Mouse (Mus musculus) kidney, postnatal 10 days (tissue): ENCODE data around the gene Pip5k1a.
"Not testable (repeated sequence)": the region's sequence is repeated elsewhere in the genome, so short reads cannot be mapped to it uniquely, and the experiment has no call there.

Experiments
- DNase-seq: peaks from one replicate; pipeline ENCODE4 v3.0.0; 2021; ENCODE audit warnings: mixed read lengths

Pip5k1a gene

DNA sequence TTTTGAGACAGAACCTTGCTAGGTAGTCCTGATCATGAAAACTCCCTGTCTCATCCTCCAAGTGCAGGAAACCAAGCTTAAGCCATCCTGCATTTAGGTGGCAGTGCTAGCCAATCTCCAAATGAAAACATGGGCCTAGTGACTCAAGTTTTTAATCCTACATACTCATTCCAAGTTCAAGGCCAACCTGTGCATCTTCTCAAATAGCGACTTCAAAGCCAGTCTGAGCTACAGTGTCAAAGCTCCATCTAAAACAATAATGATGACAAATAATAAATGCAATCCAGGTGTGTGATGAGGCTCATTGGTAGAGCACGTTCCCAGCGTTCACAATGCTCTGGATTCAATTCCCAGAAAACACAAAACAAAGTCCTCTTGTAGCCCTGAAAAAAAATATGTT is 65.1 kb downstream of the Pip5k1a start:
- DNase-seq, result no peak

DNA sequence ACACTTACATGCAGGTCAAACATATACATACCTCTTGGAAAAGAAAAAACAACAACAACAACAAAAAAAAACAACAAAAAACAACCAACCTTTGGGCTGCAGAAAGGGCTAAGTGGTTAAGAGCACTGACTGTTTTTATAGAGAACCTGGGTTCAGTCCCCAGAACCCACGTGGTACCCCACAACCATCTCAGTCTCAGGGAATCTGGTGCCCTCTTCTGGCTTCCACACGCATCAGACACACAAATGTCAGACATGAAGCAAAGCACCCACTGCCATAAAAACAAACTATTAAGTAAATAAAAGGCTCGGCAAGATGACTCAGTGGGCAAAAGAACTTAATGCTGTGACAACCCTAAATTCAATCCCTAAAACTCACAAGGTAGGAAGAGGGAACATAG is 76.8 kb downstream of the Pip5k1a start:
- no peak for DNase-seq

DNA sequence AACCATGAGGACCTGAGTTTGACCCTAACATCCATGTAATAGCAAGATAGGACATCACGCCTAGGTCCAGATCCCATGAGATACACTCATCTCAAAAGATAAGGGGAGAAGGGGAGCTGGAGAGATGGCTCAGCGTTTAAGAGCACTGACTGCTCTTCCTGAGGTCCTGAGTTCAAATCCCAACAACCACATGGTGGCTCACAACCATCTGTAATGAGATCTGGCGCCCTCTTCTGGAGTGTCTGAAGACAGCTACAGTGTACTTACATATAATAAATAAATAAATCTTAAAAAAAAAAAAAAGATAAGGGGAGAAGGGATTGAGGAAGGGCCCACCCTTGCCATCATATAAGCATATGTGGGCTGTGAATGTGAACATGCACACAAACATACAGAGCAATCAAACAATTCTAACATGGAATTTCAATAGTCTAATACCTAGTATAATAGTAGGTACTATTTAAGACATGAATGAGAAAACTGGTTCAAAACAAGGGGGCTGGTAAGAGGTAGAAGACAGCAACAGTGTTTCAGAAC is 77.4 kb downstream of the Pip5k1a start:
- DNase-seq, result not testable (repeated sequence)

DNA sequence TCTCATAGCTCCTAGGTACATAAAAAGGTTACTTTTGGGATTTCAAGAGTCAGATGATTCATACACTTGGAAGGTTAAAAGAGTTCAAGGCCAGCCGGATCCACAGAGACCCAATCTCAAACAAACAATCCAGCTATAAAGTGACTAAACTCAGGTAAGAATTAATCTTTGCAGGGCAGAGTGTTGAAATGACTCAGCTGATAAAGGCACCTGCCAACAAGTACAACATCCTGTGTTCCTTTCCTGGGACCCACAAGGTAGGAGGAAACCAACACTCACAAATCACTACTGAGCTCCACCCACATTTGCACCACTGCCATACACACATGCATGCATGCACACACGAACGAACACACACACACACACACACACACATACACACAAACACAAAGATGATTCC is 78.1 kb downstream of the Pip5k1a start:
- no peak for DNase-seq

DNA sequence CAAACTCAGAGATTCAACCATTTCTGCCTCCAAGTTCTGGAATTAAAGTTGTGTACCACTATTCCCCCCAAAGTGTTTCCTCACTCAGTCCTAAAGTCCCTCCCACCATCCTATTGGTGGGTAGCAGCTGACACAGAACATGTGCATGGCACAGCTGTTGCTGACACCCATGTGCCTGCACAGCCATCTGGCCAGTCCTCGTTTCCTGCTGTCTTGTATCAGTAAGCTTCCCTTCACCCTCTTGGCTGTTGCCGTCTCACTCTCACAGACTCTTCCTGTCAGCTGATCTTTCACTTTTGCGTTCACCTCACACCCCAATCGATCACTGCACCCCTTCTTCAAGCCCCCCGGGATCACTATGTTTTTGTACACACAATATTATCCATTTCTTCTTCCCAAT is 79.0 kb downstream of the Pip5k1a start:
- no peak for DNase-seq

DNA sequence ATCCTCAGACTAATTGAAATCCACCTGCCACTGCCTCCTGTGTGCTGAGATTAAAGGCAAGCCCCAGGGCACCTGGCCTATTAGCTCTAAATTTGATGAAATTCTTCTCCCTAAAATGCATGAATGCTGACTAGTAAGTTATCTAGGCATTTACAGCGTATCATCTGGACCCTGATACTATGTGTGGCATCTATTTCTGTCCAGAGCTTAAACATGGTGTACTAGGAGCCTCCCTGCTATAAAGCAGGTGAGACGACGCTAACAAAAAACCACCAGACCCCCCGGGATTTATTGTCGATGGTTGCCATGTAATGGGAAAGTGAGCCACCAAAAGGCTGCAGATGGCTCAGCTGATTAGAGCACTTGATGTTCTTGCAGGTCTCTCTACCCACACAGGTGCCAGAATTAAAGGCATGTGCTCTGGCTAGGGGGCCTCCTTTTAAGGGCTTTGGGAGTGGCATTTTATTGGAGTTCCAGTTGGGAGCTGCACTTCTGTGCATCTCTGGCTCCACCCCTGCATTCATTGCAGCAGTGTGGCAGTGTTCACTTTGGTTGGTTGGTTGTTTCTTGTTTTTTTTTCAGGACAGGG is 79.6 kb downstream of the Pip5k1a start:
- no peak for DNase-seq

DNA sequence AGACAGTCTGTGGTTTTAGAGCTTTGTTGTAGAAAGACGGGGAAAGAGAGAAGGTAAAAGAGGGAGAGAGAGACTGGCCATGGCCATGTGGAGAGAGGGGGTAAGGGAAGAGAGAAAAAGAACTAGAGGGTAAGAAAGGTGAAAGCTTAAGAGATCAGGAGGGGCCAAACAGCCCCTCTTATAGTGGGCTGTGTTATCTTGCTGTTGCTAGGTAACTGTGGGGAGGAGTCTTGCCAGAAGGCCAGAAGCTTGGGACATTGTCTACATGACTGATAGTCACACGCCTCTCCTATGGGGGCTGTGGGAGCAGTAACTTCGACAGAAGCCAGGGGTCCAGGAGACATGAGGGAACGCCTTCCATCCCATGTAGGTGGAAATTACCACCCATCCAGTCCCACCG is 81.5 kb downstream of the Pip5k1a start:
- DNase-seq, result no peak

DNA sequence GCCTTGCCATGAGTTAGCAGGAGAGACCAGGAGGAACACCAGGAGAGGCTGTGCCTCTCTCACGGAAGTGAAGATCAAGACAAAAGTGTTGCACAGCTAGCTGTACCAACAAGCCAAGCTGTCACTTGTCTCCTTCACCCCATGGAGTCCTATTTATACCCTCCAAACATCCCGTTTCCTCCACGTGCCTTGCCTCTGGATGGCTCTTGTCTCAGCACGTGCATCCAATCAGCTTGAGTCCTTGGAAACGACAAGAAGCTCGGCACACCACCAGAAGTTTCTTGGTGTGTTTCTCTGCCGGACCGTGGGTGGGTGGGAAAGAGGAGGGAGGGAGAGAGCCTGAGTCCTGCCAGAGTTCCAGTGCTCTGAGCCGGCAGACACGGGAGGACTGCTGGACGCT is 82.2 kb downstream of the Pip5k1a start:
- peak; percentile 43 for DNase-seq

DNA sequence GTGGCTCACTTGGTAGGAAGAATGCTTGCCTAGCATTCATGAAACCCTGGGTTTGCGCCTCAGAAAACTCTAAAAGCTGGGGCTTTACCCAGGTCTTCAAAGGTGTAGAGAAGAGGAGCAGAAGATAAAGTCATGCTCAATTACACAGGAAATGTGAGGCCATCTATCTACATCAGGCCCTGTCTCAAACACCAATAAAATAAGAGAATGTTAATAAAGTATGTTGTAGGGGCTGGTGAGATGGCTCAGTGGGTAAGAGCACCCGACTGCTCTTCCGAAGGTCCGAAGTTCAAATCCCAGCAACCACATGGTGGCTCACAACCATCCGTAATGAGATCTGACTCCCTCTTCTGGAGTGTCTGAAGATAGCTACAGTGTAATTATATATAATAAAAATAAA is 85.8 kb downstream of the Pip5k1a start:
- not testable (repeated sequence) for DNase-seq

DNA sequence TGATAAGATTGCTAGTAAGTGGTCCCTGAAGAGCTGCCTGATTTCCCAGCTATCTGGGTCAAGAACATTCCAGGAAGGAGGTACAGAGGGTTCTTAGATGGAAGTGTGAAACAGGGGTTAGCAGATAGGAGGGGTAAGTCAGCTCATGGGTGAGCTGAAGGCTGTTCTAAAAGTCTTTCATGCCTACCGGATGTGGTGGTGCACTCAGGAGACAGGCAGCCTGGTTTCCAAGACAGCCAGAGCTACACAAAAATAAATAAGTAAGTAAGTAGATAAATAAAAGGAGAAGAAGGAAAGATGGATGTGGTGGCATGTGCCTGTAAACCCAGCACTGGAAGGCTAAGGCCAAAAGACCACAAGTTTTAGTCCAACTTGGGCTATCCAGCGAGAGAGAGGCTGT is 88.0 kb downstream of the Pip5k1a start:
- no peak for DNase-seq

DNA sequence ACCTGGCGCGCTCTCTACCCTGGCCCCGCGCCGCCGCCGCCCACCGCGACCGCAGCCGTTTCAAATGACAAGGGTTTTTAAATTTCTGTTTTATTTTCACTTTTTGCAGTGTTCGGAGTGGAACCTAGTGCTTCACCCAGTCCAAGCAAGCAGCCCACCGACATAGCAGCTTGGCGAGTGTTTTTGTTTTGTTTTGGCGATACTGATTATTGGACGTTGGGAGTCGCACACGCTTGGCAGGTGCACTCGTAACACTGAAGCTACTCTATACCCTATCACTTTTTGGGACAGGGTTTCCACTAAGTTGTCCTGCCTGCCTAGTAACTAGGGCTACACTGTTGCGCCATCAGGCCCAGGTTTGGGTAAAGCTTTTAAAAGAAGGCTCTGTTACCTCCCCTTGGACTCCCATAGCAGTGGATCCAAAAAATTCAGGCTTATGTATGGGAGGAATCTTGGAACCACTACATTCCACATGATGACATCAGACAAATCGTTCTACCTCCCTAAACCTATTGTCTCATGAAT is 90.1 kb downstream of the Pip5k1a start:
- DNase-seq, result no peak

DNA sequence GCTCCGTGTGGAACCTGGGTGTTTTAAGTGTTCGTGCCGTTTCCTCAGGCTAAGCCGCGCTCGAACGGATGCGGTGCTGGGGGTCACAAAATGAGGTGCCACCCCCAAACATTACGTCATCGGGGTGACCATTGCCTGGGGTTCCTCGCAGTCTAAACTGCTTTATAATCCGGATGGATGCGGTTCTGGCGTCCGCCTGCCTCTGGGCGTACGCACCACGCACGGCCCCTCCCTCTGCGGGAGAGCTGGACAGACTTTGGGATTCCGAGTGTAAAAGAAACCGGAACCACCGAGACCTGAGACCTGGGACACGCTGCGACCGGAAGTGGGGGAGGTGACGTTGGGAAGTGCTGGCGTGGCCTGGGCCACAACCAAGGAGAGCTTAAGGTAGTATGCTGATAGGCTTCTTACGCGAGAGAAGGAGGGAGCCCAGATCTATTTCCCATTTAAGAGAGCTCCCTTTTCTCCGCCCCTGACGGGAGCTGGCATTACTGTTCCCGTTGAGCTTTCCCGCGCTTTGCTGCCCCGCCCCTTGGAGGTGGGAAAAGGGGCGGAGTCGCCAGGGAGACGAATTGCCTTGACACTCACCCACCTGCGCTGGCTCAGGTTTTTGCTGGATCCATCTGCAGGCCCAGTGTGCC is 90.7 kb downstream of the Pip5k1a start:
- peak; percentile 95 for DNase-seq

DNA sequence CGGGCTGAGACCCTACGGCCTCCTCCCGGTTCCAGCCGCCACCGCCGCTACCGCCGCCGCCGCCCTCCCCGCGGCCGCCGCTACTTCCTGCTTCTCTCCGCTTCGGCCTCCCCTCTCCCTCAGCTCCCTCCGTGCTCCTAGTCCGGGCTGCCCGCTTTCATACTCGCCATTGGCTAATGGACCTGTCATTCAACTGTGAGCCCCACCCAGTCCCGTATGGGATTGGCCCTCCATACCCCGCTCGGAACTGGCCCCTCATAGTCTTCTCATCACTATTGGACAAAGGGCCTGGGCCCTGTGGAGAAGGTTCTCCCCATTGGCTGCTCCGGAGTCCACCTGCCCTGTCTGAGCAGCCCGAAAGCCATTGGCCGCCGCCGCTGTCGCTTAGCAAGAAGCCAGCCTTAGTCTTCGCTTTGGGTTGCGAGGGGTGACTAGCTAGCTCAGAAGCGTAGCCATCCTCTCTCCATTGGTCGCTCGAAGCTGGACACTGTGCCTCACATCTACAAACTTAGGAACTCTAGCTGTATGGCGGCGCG is 91.3 kb downstream of the Pip5k1a start, which contains the start of gene Zfp687:
Gene Zfp687, minus strand, starts transcription at position 112 of the 536 bp plus-strand sequence.
- DNase-seq, result peak; percentile 99

DNA sequence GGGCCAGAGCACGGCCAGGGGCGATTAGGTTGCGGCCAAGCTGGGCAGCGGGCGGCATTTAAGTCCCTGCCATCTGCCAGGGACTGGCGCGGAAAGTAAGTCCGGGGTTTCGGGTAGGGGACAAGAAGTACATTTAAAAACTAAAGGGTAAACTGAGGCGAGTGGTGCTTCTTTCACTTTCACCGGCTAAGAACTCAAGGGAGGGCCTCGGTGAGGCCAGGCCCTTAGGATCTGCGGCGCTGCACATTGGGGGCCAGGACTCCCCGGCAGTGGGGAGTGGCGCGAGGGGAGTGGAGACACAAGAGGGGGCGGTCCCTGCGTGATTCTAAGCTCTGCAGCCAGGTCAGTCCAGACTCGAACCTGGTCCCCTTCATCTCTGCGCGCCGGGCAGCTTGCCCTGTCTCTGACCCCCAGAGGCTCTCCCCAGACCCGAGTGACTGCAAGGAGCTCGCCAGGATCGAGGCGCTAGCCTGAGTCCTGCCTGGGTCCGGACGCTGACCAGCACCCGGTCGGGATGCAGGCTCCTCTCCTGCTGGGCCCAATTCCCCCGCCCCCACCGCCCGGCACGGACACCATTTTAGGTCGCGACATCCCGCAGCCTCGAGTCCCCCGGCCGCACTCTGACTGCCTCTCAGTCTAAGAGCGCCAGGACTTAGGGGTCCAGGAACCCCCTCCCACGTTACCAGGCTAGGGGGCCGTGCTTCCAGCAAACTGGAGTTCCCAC is 92.1 kb downstream of the Pip5k1a start:
- peak; percentile 78 for DNase-seq

DNA sequence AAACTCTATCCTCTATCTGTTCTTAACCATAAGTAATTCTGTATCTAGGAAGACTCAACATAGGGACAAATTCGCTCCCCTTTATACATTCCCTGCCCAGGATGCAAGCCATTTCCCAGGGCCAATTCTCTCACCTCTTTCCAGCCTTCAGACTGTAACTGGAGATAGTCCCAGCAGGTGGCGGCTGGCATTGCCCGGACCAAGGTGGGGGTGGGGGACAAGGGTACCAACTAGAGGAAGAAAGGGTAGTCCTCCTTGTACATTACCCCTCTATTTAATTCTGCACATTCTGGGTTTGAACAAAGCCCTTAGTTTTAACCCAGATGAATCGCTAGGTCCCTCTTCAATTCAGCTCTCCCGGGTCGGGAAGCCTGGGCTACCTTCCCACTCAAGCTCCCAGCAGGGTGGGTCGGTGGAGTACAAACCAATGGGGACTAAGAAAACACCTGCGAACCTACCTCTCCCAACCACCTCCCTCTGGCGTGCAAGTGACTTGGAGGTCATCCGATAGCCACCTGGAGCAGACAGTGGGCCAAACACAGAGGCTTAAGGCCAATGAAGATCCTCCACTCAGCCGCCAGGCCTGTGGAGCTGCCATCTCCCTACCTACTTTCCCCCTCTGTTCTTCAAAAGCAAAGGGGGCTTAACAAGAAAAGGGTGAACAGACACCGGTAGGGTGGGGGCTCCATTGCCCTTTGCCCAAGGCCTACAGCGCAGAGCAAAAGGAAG is 92.9 kb downstream of the Pip5k1a start:
- DNase-seq, result peak; percentile 39

DNA sequence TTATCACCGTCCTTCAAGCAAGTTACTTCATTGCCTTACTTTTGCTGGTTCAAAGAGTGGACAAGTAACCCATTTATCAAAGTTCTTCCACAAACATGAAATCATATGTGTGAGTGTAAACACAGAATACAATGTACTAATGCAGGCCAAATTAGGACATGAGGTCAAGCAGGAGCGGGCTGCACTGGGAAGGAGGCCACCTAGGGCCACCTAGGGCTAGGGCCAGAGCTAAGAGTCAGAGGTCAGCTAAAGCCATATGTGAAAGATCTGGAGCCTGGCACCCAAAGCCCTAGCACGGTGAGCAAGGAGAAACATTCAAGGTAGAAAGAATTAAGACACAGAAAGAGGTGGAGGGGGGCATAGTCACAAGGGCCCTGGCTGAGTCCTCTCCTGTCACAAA is 93.7 kb downstream of the Pip5k1a start:
- no peak for DNase-seq

DNA sequence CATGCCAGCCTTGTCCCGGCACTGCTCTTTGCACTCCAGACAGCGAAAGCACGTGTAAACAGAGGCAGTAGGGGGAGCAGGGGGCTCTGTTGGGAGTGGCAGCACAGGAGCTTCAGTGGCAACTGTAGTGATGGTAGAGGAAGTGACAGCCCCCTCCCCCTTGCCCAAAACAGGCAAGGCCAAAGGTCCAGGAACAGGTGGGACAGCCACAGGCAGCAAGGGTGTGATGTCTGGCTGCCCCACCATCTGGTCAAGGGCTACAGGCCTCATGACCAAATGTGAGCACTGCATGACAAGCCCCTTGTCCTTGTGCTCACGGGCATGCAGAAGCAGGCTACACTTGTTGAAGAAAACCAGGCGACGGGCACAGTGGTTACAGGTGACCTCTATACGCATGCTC is 96.3 kb downstream of the Pip5k1a start:
- DNase-seq, result no peak
